Mouse (Mus musculus): Measurements from ENCODE around the gene Gusb.

Gene Gusb

DNA sequence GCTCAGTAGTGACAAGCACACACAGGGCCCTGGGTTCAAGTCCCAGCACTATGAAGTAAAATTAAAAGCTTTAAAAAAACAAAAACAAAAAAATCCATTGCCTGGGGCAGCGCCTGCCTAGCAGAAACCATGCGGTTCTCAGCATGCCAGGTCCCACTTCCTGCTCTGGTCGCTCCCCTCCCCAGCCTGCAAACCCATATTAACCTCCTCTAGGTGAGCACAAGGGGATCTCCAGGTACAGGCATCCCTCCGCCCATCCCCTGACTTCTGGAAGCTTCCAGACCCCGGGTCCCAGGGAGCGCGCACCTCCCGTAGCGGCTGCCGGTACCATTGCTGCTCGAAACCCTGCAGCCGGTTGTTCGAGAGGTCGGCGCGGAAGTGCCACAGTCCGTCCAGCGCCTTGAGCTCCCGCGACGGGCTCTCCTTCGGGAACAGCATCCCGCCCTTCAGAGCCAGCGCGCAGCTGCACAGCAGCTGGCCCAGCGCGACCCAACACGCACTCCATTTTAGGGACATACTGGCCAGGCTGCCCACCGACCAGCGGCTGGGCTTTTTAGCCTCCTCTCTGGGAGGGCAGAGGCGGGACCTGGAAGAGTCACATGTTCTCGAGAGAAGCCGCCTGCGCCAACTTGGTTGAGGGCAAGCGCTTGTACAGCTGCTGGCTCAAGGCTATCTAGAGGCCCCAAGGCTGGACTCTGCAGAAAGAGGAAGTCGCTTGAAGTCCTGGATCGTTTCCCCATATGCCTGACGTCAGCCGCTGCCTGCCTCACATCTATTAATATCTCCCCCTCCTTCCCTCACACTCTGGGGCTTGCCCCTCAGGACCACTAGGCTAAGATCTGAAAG is at the start of gene Gusb:
Gene Gusb (minus strand): TSS at position 749 of the 846 bp plus-strand sequence.
- in situ Hi-C loops (cut with MboI): no loop called here

DNA sequence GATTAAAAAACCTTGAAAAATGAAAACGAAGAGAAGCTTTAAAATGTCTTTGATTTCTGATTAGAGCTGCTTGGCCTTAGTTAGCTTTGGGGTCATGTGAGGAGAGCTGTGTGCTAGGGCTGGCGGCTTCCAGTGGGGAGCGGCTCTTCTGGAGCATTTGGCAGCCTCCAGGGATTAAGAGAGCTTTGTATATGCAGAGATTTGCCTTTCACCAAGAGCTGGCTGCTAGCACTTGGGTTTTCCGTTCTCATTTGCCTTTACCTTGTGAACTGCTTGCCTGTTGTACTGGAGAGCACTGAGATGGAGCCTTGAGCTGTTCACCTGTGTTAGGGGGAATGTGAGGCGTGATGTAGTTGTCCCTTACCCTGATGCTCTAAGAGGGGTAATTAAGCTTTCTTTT is 49.7 kb upstream of the Gusb start:
- in situ Hi-C loops (cut with MboI): no loop called here

DNA sequence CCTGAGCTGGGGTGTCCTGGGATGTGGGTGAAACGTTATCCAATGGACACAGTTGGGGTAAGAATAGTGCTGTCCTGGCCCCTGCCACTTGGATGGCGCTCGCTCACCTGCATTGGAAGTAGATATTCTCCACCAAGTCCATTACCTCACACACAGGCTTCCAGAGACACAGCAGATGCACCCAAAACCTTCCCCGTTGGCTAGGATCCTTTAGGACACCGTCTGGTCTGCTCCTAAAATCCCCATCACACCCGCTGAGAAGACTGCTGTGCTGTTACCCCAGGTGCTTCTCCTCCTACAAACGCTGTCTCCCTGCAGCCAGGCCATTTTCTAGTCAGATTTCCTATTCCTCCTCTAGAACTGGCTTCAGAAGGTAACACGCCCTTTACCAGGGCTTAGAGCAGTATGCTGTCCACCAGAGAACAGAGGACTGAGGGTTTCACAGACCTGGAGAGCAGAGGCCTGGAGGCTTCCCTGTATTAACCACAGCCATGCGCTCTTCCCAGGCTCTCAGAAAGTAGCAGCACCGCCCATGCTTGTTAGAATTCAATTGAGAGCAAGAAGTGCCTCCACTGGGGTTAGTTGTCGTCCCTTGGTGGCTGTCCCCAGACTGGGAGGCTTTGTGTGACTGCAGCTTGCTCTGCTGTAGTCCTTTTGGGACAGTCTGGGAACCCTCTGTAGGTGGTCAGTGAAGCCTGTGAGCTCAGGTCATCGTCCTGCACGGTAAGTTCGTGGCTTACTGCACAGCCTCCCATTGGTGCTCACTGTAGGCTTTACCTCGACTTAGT is 48.4 kb upstream of the Gusb start:
- in situ Hi-C loops (cut with MboI): no loop called here

DNA sequence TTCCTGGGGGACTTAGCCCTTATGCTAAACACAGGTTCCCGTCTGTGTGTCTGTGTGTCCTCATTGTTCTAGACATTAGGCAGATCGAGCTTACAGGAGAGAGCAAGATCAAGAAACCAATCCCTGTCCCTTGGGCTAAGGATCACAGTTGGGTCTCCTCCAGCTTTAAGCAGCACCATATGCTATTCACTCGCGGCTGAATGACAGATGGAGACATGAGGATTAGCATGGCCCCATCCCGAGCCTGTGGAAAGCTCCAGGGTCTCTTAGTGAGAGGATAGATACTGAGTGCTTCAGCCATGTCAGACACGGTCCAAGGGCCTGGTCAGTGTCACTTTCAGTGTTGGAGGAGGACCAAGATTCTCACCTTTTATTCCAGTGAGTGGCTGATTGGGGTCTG is 47.6 kb upstream of the Gusb start:
- in situ Hi-C loops (cut with MboI): no loop called here

DNA sequence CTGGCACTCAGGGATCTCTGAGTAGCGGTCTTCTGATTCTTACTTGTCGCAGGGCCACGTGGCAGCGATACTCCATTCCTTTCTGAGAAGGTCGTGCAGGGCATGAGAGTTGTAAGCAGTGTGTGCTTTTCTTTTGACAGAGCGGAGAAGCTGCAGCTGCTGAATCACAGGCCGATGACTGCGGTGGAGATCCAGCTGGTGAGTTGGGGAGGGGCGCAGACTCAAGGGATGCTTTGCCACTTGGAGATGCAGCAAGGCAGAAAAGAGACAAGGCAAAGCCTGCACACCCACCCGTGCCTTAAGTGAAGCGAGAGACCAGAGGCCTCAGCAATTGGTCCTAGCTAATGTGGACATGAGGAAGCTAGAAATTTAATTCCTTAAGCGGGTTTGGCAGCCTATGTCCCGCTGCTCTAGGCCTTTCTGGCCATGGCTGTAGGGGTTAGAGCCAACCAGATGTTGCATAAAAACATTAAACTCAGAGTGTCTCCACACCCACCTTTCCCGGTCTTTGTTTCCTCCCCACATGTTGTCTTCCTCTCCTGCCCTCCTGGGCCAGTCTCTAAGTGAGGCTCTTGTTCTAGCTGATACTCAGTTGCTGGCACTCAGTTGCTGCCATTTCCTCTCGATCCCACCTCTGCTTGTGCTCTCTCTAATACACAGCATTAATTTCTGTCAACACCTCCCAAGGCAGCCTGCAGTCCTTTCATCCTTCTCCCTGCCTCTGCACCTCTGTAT is 46.1 kb upstream of the Gusb start:
- in situ Hi-C loops (cut with MboI): loop anchor here (25.0 kb wide), 1 partner anchor 88 kb away; the partner anchor contains the start of gene Kctd7

DNA sequence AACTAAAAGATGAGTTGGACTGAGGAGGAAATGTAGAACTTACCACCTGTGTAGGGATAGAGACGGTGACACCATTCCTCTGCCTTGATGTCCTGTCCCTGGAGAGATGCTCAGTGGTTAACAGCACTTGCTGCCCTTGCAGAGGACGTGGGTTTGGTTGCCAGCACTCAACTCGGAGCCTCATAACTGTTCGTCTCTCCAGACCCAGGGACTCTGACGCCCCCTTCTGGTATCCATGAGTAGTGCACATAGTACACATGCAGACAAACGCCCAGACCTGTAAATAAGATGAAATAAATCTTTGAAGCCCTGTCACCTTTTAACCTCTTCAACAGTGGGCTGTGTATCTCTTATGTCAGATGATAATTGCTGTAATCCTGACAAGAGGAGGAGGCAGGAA is 44.2 kb upstream of the Gusb start:
- in situ Hi-C loops (cut with MboI): loop anchor here (25.0 kb wide), 1 partner anchor 90 kb away; the partner anchor contains the start of gene Kctd7

DNA sequence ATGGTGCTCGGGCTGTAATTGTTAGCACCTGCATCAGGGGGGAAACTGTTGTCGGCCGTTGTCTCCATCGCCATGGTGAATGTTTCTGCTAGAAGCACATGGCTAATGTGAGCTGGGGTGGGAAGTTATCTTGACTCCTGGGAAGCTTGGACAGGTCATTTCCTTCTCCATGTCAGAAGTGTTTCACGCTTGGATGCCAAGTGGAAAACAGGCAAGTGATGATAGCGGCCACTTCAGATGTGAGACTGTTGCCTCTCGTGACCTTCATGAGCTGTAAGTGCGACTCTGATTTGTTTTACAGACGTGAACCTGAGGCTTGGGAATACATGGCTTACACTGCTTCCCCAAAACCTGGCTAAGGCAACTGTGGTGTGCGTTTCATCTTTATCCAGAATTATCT is 43.7 kb upstream of the Gusb start:
- in situ Hi-C loops (cut with MboI): loop anchor here (25.0 kb wide), 1 partner anchor 91 kb away; the partner anchor contains the start of gene Kctd7

DNA sequence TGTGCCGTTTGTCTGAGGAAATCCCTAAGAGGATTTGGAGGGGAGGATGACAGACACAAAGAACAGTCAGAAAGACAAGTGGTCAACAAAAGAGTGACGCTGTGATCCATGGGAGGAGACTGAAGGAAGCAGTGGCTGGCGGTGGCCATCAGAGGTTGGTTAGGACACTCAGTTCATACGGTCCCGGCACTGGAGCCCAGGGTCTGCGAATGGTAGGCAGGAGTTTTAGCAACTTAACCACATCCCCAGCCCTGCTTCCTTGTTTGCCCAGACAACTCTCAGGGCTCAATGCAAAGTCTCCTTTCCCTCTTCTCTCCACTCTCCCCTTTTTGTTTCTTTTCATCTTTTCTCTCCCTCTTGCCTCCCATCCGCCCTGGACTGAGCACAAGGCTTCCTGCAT is 43.3 kb upstream of the Gusb start:
- in situ Hi-C loops (cut with MboI): loop anchor here (25.0 kb wide), 1 partner anchor 91 kb away; the partner anchor contains the start of gene Kctd7

DNA sequence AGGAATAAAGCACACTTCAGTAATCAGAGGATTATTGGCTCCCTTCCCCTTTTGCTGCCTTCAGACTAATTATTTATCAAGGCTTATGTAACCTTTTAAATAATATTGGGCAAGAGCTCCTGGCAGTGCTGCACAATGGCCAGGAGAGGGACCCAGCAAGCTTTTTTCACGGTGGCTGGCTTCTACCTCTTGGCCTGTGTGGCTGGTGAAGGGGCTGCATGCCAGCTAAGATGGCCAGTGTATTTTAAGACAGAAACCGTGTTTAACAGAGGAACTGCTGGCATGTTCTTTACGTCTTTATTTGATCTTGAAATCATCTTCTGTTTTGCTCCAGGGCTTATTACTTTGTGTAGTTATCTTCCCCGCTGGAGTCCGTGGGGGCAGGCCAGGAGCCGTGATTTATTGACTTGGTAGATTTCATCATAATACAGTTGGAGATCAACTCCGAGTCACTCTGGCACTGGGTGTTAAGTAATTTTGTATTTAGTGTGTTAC is 41.4 kb upstream of the Gusb start:
- in situ Hi-C loops (cut with MboI): loop anchor here (25.0 kb wide), 1 partner anchor 93 kb away; the partner anchor contains the start of gene Kctd7

DNA sequence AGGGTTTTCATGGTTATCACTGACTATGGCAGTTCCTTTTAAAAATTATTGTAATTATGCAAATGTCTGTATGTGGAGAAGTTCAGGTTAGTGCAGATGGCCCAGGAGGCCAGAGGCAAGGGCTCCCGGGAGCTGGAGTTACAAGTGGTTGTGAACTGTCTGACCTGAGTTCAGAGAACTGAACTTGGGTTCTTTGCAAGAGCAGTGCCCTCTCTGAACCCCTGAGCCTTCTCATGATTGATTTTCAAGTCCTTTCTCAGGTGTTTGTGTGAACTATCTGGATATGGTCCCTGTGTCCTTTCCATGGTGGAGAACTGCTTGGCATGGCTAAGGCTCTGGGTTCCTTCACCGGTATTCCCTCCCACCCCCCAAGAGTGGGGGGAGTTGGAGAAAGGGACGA is 40.9 kb upstream of the Gusb start:
- in situ Hi-C loops (cut with MboI): loop anchor here (25.0 kb wide), 1 partner anchor 94 kb away; the partner anchor contains the start of gene Kctd7

DNA sequence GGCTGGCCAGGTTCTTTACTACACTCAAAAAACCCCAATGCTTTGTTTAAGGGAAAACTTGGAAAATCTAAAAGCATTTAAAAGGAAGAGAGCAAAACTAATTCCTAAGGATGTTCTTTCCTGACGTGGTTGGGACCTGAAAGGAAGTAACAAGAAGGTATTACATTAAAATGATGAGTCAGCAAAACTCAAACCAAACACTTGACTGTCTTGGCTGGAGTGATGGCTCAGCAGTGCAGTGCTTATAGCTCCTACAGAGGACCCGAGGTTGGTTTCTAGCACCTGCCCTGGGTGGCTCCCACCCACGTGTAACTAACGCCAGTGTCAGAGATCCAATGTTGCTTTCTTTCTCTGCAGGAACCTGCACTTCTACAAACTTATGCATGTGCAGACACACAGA is 38.4 kb upstream of the Gusb start:
- in situ Hi-C loops (cut with MboI): loop anchor here (25.0 kb wide), 1 partner anchor 96 kb away; the partner anchor contains the start of gene Kctd7

DNA sequence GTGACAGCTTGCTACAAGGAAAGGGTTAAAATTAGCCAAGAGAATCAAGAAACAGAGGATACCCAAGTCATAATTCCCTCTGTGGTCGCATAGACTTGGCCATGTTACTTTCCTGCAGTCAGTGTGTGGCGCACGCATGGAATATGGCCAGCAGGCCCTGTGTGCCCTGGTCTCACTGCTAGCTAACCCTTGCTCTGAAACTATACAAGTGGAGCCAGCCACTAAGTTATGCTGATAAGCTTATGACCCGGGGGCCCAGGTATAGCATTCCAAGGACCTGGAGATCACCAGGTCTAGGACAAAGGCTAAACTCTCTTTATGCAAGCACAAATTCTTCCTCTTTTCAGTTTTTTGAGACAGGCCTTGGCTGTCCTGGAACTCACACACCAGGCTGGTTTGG is 37.9 kb upstream of the Gusb start:
- in situ Hi-C loops (cut with MboI): loop anchor here (25.0 kb wide), 1 partner anchor 97 kb away; the partner anchor contains the start of gene Kctd7

DNA sequence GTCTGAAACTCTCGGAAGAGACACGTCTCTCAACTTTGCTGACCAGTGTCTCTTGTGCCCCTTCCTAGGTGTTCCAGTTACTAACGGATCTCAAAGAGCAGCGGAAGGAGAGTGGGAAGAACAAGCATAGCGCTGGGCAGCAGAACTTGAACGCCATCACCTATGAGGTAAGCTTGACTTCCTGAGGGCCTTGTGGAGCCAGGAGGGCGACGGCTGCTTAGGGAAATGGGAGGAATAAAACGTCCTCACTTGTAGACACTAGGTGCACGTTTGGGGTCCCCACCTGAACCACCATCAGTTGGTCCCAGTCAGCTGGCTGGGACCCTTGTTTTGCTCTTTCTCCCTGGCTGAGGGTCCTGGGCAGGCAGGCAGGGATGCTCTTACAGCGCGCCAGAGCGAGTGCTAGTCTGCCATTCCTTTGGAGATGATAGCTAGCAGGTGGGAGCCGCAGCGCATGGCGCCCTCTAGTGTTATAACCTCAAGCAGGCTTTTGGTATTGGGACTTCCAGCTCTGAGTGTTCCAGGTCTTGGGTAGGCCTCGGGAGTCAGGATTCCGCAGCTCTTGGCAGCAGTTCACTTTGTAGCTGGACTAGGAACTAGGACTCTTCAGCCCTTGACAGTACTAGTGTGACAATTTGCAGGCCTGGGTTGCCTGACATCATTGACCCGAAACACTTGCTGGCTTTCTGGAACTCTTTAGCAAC is 35.1 kb upstream of the Gusb start:
- in situ Hi-C loops (cut with MboI): loop anchor here (25.0 kb wide), 1 partner anchor 99 kb away; the partner anchor contains the start of gene Kctd7

DNA sequence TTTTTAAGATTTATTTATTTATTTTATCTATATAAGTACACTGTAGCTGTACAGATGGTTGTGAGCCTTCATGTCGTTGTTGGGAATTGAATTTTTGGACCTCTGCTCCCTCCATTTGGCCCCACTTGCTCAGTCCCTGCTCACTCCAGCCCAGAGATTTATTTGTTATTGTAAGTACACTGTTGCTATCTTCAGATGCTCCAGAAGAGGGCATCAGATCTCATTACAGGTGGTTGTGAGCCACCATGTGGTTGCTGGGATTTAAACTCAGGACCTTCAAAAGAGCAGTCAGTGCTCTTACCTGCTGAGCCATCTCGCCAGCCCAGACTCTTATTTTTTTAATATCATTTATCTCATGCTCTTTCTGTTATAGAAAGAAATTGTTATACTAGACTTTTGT is 33.5 kb upstream of the Gusb start:
- in situ Hi-C loops (cut with MboI): loop anchor here (25.0 kb wide), 1 partner anchor 101 kb away; the partner anchor contains the start of gene Kctd7

DNA sequence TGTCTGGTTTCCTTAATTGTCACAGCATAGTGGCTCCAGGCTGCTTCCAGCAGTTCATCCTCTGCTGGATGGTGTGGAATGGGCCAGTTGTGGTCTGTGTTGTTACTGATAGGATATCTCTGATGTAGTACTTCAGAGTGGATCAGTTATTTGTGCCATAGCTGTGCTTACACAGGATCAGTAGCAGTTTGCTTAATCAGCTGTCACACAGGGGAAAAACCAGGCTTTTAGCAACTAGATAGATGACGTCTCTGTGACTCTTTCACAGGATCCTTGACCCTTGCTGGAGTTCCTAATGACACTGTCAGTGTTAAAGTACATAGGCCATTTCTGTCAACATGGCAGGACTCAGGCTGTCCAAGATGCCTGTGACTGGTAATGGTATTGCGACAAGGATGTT is 31.0 kb upstream of the Gusb start:
- in situ Hi-C loops (cut with MboI): loop anchor here (25.0 kb wide), 1 partner anchor 103 kb away; the partner anchor contains the start of gene Kctd7

DNA sequence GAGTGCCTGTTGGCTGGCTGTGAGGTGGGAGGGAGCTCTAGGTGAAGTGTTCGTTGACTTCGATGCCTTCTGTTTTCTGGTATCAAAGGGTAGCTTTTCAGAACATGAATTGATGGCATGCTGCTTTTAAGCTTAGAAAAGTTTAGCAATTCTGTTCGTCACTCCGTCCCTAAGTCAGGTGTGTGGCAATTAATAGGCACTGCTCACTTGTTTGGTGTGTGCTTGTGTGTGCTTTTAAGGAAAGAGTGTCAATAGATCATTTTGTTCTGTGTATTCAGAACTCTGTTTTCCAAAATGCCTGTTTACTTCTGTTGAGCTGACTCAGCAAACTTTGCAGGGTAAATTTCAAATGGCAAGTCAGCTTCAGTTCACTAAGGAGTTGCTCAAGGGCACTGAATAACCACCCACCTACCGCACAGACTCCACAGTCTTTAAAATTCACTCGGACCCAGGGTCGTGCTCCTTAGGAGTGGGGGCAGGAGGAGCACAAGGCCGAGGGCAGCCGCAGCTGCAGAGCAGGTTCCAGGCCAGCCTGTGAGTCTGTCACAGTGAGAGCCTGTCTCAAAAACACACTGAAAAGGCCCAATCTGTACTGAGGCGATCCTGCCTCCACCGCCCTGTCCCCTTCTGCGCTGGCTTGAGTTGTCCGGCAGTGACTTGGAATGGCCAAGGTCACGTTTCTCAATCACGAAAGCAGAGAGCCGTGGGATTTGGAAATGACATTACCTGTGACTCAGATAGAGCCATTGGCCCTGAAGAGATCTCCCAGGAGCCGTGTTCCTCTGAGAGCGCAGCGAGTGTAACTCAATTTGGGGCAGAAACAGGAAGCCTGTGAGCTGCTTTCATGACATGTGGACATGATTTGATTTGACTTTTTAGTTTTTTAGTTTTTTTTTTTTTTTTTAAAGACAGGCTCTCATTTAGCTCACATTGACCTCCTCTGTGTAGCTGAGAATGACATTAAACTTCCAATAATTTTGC is 28.9 kb upstream of the Gusb start:
- in situ Hi-C loops (cut with MboI): loop anchor here (25.0 kb wide), 1 partner anchor 106 kb away; the partner anchor contains the start of gene Kctd7

DNA sequence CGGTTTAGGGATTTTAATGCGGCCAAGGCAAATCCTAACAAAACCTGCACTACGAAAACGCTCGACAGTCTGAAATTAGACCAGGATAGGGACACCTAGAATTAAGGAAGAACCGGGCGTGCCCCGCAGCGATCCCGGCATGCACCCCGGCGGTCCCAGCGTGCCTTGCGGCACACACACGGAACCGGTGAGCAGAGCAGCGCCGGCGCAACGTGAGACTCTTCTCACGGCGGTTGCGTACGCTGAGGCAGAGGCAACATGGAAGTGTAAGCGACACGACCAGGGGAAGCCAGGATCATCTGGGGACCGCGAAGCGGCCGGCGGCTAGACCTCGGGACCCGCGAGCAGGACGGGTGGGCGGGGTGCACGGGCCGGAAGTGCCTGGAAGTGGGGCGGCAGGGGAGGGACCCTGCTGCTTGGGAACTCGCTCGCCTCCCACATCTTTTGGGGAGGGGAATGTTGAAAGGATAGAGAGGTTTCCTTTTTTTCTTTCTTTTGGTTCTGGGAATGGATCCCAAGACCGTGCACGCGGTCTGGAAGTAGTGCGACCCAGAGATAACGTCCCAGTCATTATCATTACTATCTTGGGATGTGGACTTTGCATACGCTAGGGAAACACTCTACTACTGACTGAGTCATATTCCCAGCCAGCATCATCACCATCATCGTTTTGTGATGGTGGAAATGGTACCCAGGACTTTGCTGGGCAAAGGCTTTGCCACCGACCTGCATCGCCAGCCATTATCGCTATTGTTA is 26.5 kb upstream of the Gusb start, which contains the start of the genes Asl and Crcp:
Gene Asl (minus strand): TSS at position 106 of the 756 bp plus-strand sequence.
Gene Crcp (plus strand): TSS at position 149 of the 756 bp plus-strand sequence.
- in situ Hi-C loops (cut with MboI): loop anchor here (25.0 kb wide), 1 partner anchor 108 kb away; the partner anchor contains the start of gene Kctd7

DNA sequence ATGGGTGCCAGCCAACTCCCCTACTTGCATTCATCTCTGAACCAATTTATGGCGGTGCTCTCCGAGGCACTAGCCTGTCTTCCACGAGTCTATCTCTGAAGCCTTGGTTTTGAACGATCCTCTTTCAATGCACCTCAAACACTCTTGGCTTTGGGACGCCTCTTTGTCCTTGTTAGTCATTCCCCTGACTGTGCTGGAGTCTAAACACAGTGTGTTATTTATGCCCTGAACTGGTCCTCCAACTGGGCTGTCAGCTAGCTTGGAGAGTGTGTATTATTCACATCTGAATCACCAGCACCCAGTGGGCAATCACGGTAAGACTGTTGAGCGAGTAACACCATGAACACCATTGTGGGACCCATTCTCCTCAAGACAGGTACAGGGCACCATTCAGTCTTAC is 24.8 kb upstream of the Gusb start:
- in situ Hi-C loops (cut with MboI): loop anchor here (25.0 kb wide), 1 partner anchor 110 kb away; the partner anchor contains the start of gene Kctd7

Measured in mature B cell (primary cell).